Mouse (Mus musculus) heart, postnatal 0 days (tissue): ENCODE data around the gene Arntl.

Experiments used
- CTCF ChIP-seq: IDR thresholded peaks from 2 replicates; pipeline ENCODE4 v1.5.1; 2016; ENCODE audit warnings: antibody characterized with exemption, control low read depth, low read depth
- EP300 ChIP-seq: IDR thresholded peaks from 2 replicates; pipeline ENCODE4 v1.6.1; 2016; ENCODE audit warnings: antibody characterized with exemption, low read depth

DNA sequence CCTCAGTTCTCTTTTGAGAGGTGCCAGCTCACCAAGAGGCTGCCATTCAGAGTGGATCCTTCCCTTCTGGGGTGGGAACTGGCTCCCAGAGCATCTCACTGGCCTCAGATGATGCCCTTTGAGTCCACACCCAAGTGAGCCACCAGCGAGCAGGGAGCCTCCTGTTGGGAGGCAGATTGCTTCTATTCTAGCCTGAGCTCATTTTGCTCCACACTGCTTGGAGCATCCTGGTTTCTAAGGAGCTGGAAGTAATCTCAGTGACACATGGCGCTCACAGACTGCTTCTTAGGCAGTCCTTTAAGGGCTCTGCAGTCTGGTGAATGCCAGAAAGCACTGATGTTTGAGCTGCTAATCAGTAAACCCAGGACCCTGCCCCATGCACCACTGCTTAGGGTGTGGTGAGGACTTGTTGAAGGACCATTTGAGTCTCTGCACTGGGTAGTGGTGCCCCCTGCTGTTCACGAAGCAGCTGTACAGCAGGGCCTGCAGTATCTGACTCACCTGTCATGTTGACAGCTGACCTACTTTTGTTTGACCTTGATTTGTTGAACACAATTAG is 43.2 kb downstream of the Arntl start:
- TF ChIP-seq EP300, result no peak
- peak; percentile 84 for TF ChIP-seq CTCF
